Mouse (Mus musculus): ENCODE measurements around the gene Dusp6. TPM values are rescaled to one million over a fixed set of nuclear protein-coding genes. Genes with fewer than 3 reads are reported as not detected.

Gene Dusp6
- polyA plus RNA-seq, 1 experiment = 23.2 TPM

- TF ChIP-seq CTCF (IDR thresholded peaks at IDR 0.05; ENCODE audit: borderline replicate concordance, insufficient read depth, low read length) = no peak
- no peak for TF ChIP-seq POLR2A (IDR thresholded peaks at IDR 0.05; ENCODE audit: low read depth, low read length)
- H3K27ac ChIP-seq (ENCODE audit: insufficient read depth, low read length) = no peak overlapping the region; the same call in 1 of the 2 replicates
- H3K4me1 ChIP-seq (ENCODE audit: control insufficient read depth, insufficient read depth, low read length) = peaks cover 10% of the 10 kb centered on the region
Observed at GRCm38 (mm10) chr10:99232518-99233227, 30.4 kb upstream of the Dusp6 start.

GRCm38 (mm10) chr10:99234336-99234735, 28.7 kb upstream of the Dusp6 start:
- 0 out of 2 replicates have a peak, but pooled peaks cover 3% of the 10 kb centered on the region for H3K4me1 ChIP-seq (ENCODE audit: control insufficient read depth, insufficient read depth, low read length)
- no peak overlapping the region for H3K27ac ChIP-seq (ENCODE audit: insufficient read depth, low read length)
- TF ChIP-seq POLR2A (IDR thresholded peaks at IDR 0.05; ENCODE audit: low read depth, low read length) (no peak), CTCF (IDR thresholded peaks at IDR 0.05; ENCODE audit: borderline replicate concordance, insufficient read depth, low read length) (no peak)

More at GRCm38 (mm10) chr10:99232518-99233227, 30.4 kb upstream of the Dusp6 start:
- no peak overlapping the region for H3K4me3 ChIP-seq (ENCODE audit: insufficient read depth, low read length)

GRCm38 (mm10) chr10:99235081-99235480, 27.9 kb upstream of the Dusp6 start:
- H3K4me1 ChIP-seq (ENCODE audit: control insufficient read depth, insufficient read depth, low read length) = 0 out of 2 replicates have a peak, but pooled peaks cover 3% of the 10 kb centered on the region
- no peak overlapping the region for H3K4me3 ChIP-seq (ENCODE audit: insufficient read depth, low read length)
- TF ChIP-seq CTCF (IDR thresholded peaks at IDR 0.05; ENCODE audit: borderline replicate concordance, insufficient read depth, low read length) = no peak
- no peak overlapping the region for H3K27ac ChIP-seq (ENCODE audit: insufficient read depth, low read length)

More at GRCm38 (mm10) chr10:99234336-99234735, 28.7 kb upstream of the Dusp6 start:
- no peak overlapping the region for H3K4me3 ChIP-seq (ENCODE audit: insufficient read depth, low read length)

GRCm38 (mm10) chr10:99237205-99237832, 25.7 kb upstream of the Dusp6 start:
- TF ChIP-seq CTCF (IDR thresholded peaks at IDR 0.05; ENCODE audit: borderline replicate concordance, insufficient read depth, low read length) = no peak
- TF ChIP-seq POLR2A (IDR thresholded peaks at IDR 0.05; ENCODE audit: low read depth, low read length) = 0 out of 2 replicates have a peak, but pooled peaks have one; percentile 11
- Histone ChIP-seq H3K27ac (ENCODE audit: insufficient read depth, low read length) (peak overlapping the region; percentile 29), H3K4me1 (ENCODE audit: control insufficient read depth, insufficient read depth, low read length) (peaks cover 12% of the 10 kb centered on the region; the same call in 1 of the 2 replicates), H3K4me3 (ENCODE audit: insufficient read depth, low read length) (no peak overlapping the region)

GRCm38 (mm10) chr10:99238537-99238936, 24.5 kb upstream of the Dusp6 start:
- no peak overlapping the region for H3K27ac ChIP-seq (ENCODE audit: insufficient read depth, low read length)
- no peak overlapping the region for H3K4me3 ChIP-seq (ENCODE audit: insufficient read depth, low read length)
- no peak for TF ChIP-seq CTCF (IDR thresholded peaks at IDR 0.05; ENCODE audit: borderline replicate concordance, insufficient read depth, low read length)
- TF ChIP-seq POLR2A (IDR thresholded peaks at IDR 0.05; ENCODE audit: low read depth, low read length) = no peak

GRCm38 (mm10) chr10:99241284-99241828, 21.7 kb upstream of the Dusp6 start:
- TF ChIP-seq POLR2A (IDR thresholded peaks at IDR 0.05; ENCODE audit: low read depth, low read length) (no peak), CTCF (IDR thresholded peaks at IDR 0.05; ENCODE audit: borderline replicate concordance, insufficient read depth, low read length) (no peak)
- Histone ChIP-seq H3K4me3 (ENCODE audit: insufficient read depth, low read length) (no peak overlapping the region), H3K4me1 (ENCODE audit: control insufficient read depth, insufficient read depth, low read length) (peaks cover 21% of the 10 kb centered on the region), H3K27ac (ENCODE audit: insufficient read depth, low read length) (peak overlapping the region; percentile 92)

More at GRCm38 (mm10) chr10:99238537-99238936, 24.5 kb upstream of the Dusp6 start:
- H3K4me1 ChIP-seq (ENCODE audit: control insufficient read depth, insufficient read depth, low read length) = peaks cover 18% of the 10 kb centered on the region

- Histone ChIP-seq H3K27ac (ENCODE audit: insufficient read depth, low read length) (peak overlapping the region; percentile 92), H3K4me3 (ENCODE audit: insufficient read depth, low read length) (no peak overlapping the region), H3K4me1 (ENCODE audit: control insufficient read depth, insufficient read depth, low read length) (peaks cover 21% of the 10 kb centered on the region)
- no peak for TF ChIP-seq POLR2A (IDR thresholded peaks at IDR 0.05; ENCODE audit: low read depth, low read length)
- TF ChIP-seq CTCF (IDR thresholded peaks at IDR 0.05; ENCODE audit: borderline replicate concordance, insufficient read depth, low read length) = no peak
Observed at GRCm38 (mm10) chr10:99241829-99242711, 21.0 kb upstream of the Dusp6 start.

- Histone ChIP-seq H3K27ac (ENCODE audit: insufficient read depth, low read length) (peak overlapping the region; percentile 92), H3K4me3 (ENCODE audit: insufficient read depth, low read length) (no peak overlapping the region), H3K4me1 (ENCODE audit: control insufficient read depth, insufficient read depth, low read length) (peaks cover 18% of the 10 kb centered on the region)
- TF ChIP-seq CTCF (IDR thresholded peaks at IDR 0.05; ENCODE audit: borderline replicate concordance, insufficient read depth, low read length) = no peak
- TF ChIP-seq POLR2A (IDR thresholded peaks at IDR 0.05; ENCODE audit: low read depth, low read length) = no peak
Observed at GRCm38 (mm10) chr10:99242721-99243120, 20.3 kb upstream of the Dusp6 start.

GRCm38 (mm10) chr10:99243907-99244489, 19.0 kb upstream of the Dusp6 start:
- Histone ChIP-seq H3K4me1 (ENCODE audit: control insufficient read depth, insufficient read depth, low read length) (peaks cover 18% of the 10 kb centered on the region), H3K4me3 (ENCODE audit: insufficient read depth, low read length) (no peak overlapping the region), H3K27ac (ENCODE audit: insufficient read depth, low read length) (peak overlapping the region; percentile 92)
- TF ChIP-seq CTCF (IDR thresholded peaks at IDR 0.05; ENCODE audit: borderline replicate concordance, insufficient read depth, low read length) (no peak), POLR2A (IDR thresholded peaks at IDR 0.05; ENCODE audit: low read depth, low read length) (no peak)

Data from embryonic fibroblast, embryonic 13.5 days (primary cell).